11 mouse cellular contexts compared by ENCODE assay signal in genomic region chr1:106407963-106408440, GRCm38 (mm10).
DNase-seq lines count a peak whose midpoint lies in the region; ATAC-seq and TF ChIP-seq lines count a peak whose summit lies in the region.
"Had no signal": no experiment of that assay in that cellular context is flagged by ENCODE, and none has a peak within 500 bp of the region (broad histone marks: within the 10 kb centered on the region; RNA-seq: fewer than 3 reads in every experiment).

No protein-coding gene starts in this region.

- no peaks in the 10 kb centered on the region for H3K27me3 ChIP-seq in lung, embryonic 14.5 days (ENCODE audit: insufficient read depth, low read length)
- H3K27me3 ChIP-seq: limb, embryonic 13.5 days; neural tube, embryonic 13.5 days had no signal

- H3K9me3 ChIP-seq in lung, embryonic 14.5 days (ENCODE audit: low read depth, low read length), result no peaks in the 10 kb centered on the region
- H3K9me3 ChIP-seq: limb, embryonic 13.5 days; neural tube, embryonic 13.5 days had no signal

- no peaks in the 10 kb centered on the region for H3K36me3 ChIP-seq in lung, embryonic 14.5 days (ENCODE audit: insufficient read depth)
- H3K36me3 ChIP-seq: limb, embryonic 13.5 days; neural tube, embryonic 13.5 days had no signal

- peak; percentile 23 for DNase-seq in adrenal gland, postnatal 25 days
- no peak for DNase-seq in adrenal gland, adult 8-10 months
- DNase-seq in MEL-GATA-1-ER (ENCODE audit: extremely low read depth, low read depth), result peak; percentile 59
- DNase-seq in heart, postnatal 10 days, result peak; percentile 67 to 69
- peak; percentile 54 for DNase-seq in lung, embryonic 14.5 days
- DNase-seq in left cerebral cortex, postnatal 4 days, result no peak
- DNase-seq in embryo, embryonic 9.5 days (ENCODE audit: extremely low spot score), result no peak
- DNase-seq in right cerebral cortex, postnatal 10 days (ENCODE audit: low spot score in 2 of 2), result no peak

- 0 out of 2 replicates have a peak, but pooled peaks cover 4% of the 10 kb centered on the region for H3K4me1 ChIP-seq in lung, embryonic 14.5 days (ENCODE audit: insufficient read depth)
- H3K4me1 ChIP-seq: limb, embryonic 13.5 days; neural tube, embryonic 13.5 days had no signal

- intact Hi-C loops in heart, postnatal 10 days (cut with DNase I), result no loop called here
- intact Hi-C loops in left cerebral cortex, postnatal 4 days (cut with DNase I), result no loop called here

- H3K4me2 ChIP-seq in lung, embryonic 14.5 days, result no peak overlapping the region
- H3K4me2 ChIP-seq: limb, embryonic 13.5 days; neural tube, embryonic 13.5 days had no signal

- H3K4me3 ChIP-seq in lung, embryonic 14.5 days (ENCODE audit: low read depth, low read length), result no peak overlapping the region
- H3K4me3 ChIP-seq: limb, embryonic 13.5 days; neural tube, embryonic 13.5 days had no signal

- 38% methylated on average over 7 of the region's 7 CpGs for WGBS in lung, embryonic 14.5 days

- no peak overlapping the region for H3K9ac ChIP-seq in lung, embryonic 14.5 days
- H3K9ac ChIP-seq: limb, embryonic 13.5 days; neural tube, embryonic 13.5 days had no signal

- H3K27ac ChIP-seq in lung, embryonic 14.5 days (ENCODE audit: low read depth), result no peak overlapping the region
- H3K27ac ChIP-seq: limb, embryonic 13.5 days; neural tube, embryonic 13.5 days had no signal

- peak; percentile 49; the same call in 1 of the 2 replicates for ATAC-seq in lung, embryonic 14.5 days (ENCODE audit: insufficient read depth)
- ATAC-seq: forebrain, embryonic 16.5 days had no signal

- no peak for TF ChIP-seq CTCF in lung, embryonic 14.5 days (IDR thresholded peaks at IDR 0.05; ENCODE audit: low read depth)

Comparison
In these comparisons a context has a peak if more than half of its experiments do, and no peak if none do; other contexts are left out.
1. DNase-seq: peak in adrenal gland, postnatal 25 days (single experiment), MEL-GATA-1-ER (single experiment), heart, postnatal 10 days (2 of 2) and lung, embryonic 14.5 days (single experiment); none in adrenal gland, adult 8-10 months (single experiment), left cerebral cortex, postnatal 4 days (single experiment), embryo, embryonic 9.5 days (single experiment) and right cerebral cortex, postnatal 10 days (0 of 2).